Mouse (Mus musculus) heart, embryonic 13.5 days (tissue): Measurements from ENCODE around the gene Nr4a3. TPM values are rescaled to one million over a fixed set of nuclear protein-coding genes. Genes with fewer than 3 reads are reported as not detected.

Experiments used
- ATAC-seq: fragments of 200-750 bp; cut with Nextera tagmentation; 2 replicates; pipeline ENCODE4 v1.8.0; 2017; ENCODE audit warnings: moderate TSS enrichment; ENCODE audit not compliant: insufficient number of reproducible peaks, low FRiP score, low TSS enrichment; ENCODE audit errors: extremely low read depth
- H3K27ac ChIP-seq: fragments of 300-500 bp; sonication (generic); replicated peaks from 2 replicates; pipeline ENCODE4 v1.5.1; 2015; ENCODE audit warnings: moderate library complexity, mild to moderate bottlenecking, inconsistent platforms
- H3K27me3 ChIP-seq: fragments of 300-500 bp; sonication (generic); replicated peaks from 2 replicates; pipeline ENCODE4 v1.6.1; 2015; ENCODE audit warnings: mild to moderate bottlenecking, inconsistent platforms
- H3K36me3 ChIP-seq: fragments of 300-500 bp; sonication (generic); 2 replicates; pipeline ENCODE4 v1.6.1; 2015; ENCODE audit warnings: mild to moderate bottlenecking, inconsistent platforms
- H3K4me1 ChIP-seq: fragments of 300-500 bp; sonication (generic); 2 replicates; pipeline ENCODE4 v1.6.1; 2015; ENCODE audit warnings: inconsistent platforms
- H3K4me2 ChIP-seq: fragments of 300-500 bp; sonication (generic); 2 replicates; pipeline ENCODE4 v1.6.1; 2015; ENCODE audit warnings: inconsistent platforms, mild to moderate bottlenecking, moderate library complexity
- H3K4me3 ChIP-seq: fragments of 300-500 bp; sonication (generic); 2 replicates; pipeline ENCODE4 v1.5.1; 2015; ENCODE audit warnings: moderate library complexity, mild to moderate bottlenecking, inconsistent platforms
- H3K9ac ChIP-seq: fragments of 300-500 bp; sonication (generic); 2 replicates; pipeline ENCODE4 v1.6.1; 2015; ENCODE audit warnings: inconsistent platforms, mild to moderate bottlenecking, moderate library complexity
- H3K9me3 ChIP-seq: fragments of 300-500 bp; sonication (generic); 2 replicates; pipeline ENCODE4 v1.6.1; 2016; ENCODE audit warnings: inconsistent platforms
- WGBS: fragments of 180-500 bp; shearing (Covaris S2); methylation state at CpG from one replicate; pipeline ENCODE4 v1.1.7; 2015; ENCODE audit warnings: mixed read lengths; 5-methylcytosine and 5-hydroxymethylcytosine counted together
- polyA plus RNA-seq: library from polyadenylated mRNA; unstranded; fragments of >200 nt; fragmentation: Nextera tagmentation; extraction: Ambion mirVana; gene quantifications from 2 replicates; pipeline ENCODE4 v1.2.1, GENCODE M21; 2015

The Nr4a3 gene
- polyA plus RNA-seq, 1 experiment from 2014 or later = 0.28 TPM

DNA sequence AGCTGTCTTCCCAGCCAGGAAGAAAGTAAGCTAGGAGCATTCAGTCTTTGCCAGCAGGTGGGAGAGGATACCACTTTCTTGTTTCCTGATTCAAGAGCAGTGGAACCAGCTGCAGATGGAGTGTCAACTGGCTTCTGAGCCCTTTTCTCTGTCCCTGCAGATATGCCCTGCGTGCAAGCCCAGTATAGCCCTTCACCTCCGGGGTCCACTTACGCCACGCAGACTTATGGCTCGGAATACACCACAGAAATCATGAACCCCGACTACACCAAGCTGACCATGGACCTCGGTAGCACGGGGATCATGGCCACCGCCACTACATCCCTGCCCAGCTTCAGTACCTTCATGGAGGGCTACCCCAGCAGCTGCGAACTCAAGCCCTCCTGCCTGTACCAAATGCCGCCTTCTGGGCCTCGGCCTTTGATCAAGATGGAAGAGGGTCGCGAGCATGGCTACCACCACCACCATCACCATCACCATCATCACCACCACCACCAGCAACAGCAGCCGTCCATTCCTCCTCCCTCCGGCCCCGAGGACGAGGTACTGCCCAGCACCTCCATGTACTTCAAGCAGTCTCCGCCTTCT lies 6.2 kb downstream of the Nr4a3 start:
- H3K27me3 ChIP-seq = peaks cover 92% of the 10 kb centered on the region
- H3K4me2 ChIP-seq = peak overlapping the region; percentile 85
- peak overlapping the region; percentile 57 for H3K4me3 ChIP-seq
- WGBS = 11% methylated on average over 19 of the region's 19 CpGs
- peak overlapping the region; percentile 75 for H3K9ac ChIP-seq
- H3K9me3 ChIP-seq = no peaks in the 10 kb centered on the region
- H3K27ac ChIP-seq = no peak overlapping the region
- ATAC-seq = no peak
- H3K4me1 ChIP-seq = peaks cover 33% of the 10 kb centered on the region
- no peaks in the 10 kb centered on the region for H3K36me3 ChIP-seq

GRCm38 (mm10) chr4:48051674-48052121 lies 6.7 kb downstream of the Nr4a3 start:
- H3K27ac ChIP-seq = no peak overlapping the region
- peaks cover 28% of the 10 kb centered on the region for H3K4me1 ChIP-seq
- H3K36me3 ChIP-seq = no peaks in the 10 kb centered on the region
- peak overlapping the region; percentile 85 for H3K4me2 ChIP-seq
- under 1% methylated on average over 37 of the region's 37 CpGs for WGBS
- H3K4me3 ChIP-seq = peak overlapping the region; percentile 57
- peak overlapping the region; percentile 75 for H3K9ac ChIP-seq
- no peak for ATAC-seq
- peaks cover 92% of the 10 kb centered on the region for H3K27me3 ChIP-seq
- no peaks in the 10 kb centered on the region for H3K9me3 ChIP-seq

DNA sequence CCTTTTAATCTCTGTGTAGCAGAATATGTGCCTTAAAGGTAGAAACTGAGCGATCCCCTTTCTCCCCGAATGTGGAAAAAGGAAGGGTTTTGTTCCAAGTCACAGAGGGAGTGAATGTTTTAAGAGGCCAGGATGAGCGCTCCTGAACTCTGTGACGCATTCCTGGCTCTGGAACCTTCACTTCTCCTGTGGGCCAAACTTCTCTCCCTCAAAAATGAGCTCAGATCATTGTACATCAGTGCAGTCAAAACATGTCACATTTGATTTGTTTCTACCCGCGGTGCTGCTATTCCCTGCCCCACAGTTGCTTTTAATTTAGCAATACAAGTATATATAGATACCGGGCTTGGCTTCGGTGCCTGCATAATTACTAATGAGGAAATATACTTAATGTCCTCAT lies 16.8 kb downstream of the Nr4a3 start:
- 75% methylated on average over 8 of the region's 8 CpGs for WGBS
- no peaks in the 10 kb centered on the region for H3K4me1 ChIP-seq
- no peak overlapping the region for H3K9ac ChIP-seq
- H3K4me2 ChIP-seq = no peak overlapping the region
- H3K9me3 ChIP-seq = no peaks in the 10 kb centered on the region
- no peak for ATAC-seq
- H3K27ac ChIP-seq = no peak overlapping the region
- H3K36me3 ChIP-seq = no peaks in the 10 kb centered on the region
- no peak overlapping the region for H3K4me3 ChIP-seq
- H3K27me3 ChIP-seq = peaks cover 12% of the 10 kb centered on the region

- Histone ChIP-seq H3K4me2 (no peak overlapping the region), H3K27me3 (0 out of 2 replicates have a peak, but pooled peaks cover 8% of the 10 kb centered on the region), H3K36me3 (no peaks in the 10 kb centered on the region), H3K9ac (no peak overlapping the region), H3K9me3 (no peaks in the 10 kb centered on the region), H3K27ac (no peak overlapping the region), H3K4me1 (no peaks in the 10 kb centered on the region), H3K4me3 (no peak overlapping the region)
- ATAC-seq = no peak
- WGBS = 64% methylated on average over 4 of the region's 4 CpGs
These were observed 19.4 kb downstream of the Nr4a3 start for GRCm38 (mm10) chr4:48064311-48064710.

GRCm38 (mm10) chr4:48066676-48067075 lies 21.7 kb downstream of the Nr4a3 start:
- Histone ChIP-seq H3K4me2 (no peak overlapping the region), H3K9me3 (no peaks in the 10 kb centered on the region), H3K27me3 (0 out of 2 replicates have a peak, but pooled peaks cover 8% of the 10 kb centered on the region), H3K4me1 (no peaks in the 10 kb centered on the region), H3K36me3 (no peaks in the 10 kb centered on the region), H3K4me3 (no peak overlapping the region), H3K9ac (no peak overlapping the region), H3K27ac (no peak overlapping the region)
- no peak for ATAC-seq
- 76% methylated on average over 2 of the region's 2 CpGs for WGBS

DNA sequence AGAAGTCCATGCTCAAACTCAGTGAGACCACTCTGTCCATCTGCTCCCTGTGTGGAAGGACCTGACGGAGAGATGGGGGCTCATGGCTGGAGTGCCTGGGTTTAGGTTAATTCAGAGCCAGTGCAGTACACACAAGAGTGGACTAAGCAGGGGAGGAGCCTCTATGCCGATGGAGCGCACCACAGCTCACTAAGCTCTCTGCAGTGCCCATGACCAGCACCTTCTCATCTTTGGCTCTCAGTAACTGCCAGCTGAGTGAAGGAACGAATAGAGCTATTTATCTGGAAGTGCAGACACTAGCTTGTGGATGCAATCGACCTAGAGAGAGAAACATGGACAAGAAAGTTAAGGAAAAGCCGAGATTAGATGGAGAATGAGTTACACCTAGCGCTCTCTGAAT lies 24.2 kb downstream of the Nr4a3 start:
- Histone ChIP-seq H3K4me1 (no peaks in the 10 kb centered on the region), H3K36me3 (no peaks in the 10 kb centered on the region), H3K4me2 (no peak overlapping the region), H3K27ac (no peak overlapping the region), H3K9me3 (no peaks in the 10 kb centered on the region), H3K4me3 (no peak overlapping the region), H3K27me3 (0 out of 2 replicates have a peak, but pooled peaks cover 2% of the 10 kb centered on the region), H3K9ac (no peak overlapping the region)
- WGBS = 69% methylated on average over 7 of the region's 7 CpGs
- ATAC-seq = no peak

- Histone ChIP-seq H3K9me3 (no peaks in the 10 kb centered on the region), H3K9ac (no peak overlapping the region), H3K4me1 (peaks cover 6% of the 10 kb centered on the region), H3K27me3 (0 out of 2 replicates have a peak, but pooled peaks cover 2% of the 10 kb centered on the region), H3K27ac (no peak overlapping the region), H3K4me2 (no peak overlapping the region), H3K36me3 (no peaks in the 10 kb centered on the region), H3K4me3 (no peak overlapping the region)
- ATAC-seq = no peak
- 62% methylated on average over 3 of the region's 3 CpGs for WGBS
These were observed 27.1 kb downstream of the Nr4a3 start for GRCm38 (mm10) chr4:48072006-48072405.

DNA sequence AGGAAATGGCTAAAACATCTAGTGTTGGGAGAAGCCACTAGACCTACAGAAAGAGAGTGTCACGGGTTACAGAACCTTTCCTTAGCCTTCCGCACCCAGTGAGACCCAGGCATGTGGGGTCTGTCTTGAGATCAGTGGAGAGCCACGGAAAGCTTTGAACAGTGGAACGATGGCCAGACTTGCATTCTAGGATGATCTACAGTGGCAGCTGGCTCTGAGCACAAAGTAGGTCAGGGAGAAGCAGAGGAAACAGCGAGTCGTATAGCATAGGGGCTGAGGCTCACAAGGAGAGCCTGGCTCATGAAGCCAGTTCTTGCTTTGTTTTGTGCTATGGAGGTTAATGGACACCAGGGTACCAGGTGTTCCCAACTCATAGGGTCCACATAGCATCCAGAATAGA lies 28.4 kb downstream of the Nr4a3 start:
- WGBS = 82% methylated on average over 6 of the region's 6 CpGs
- ATAC-seq = no peak

GRCm38 (mm10) chr4:48074451-48075240 lies 29.7 kb downstream of the Nr4a3 start:
- Histone ChIP-seq H3K36me3 (no peaks in the 10 kb centered on the region), H3K27ac (no peak overlapping the region), H3K4me3 (no peak overlapping the region), H3K4me2 (no peak overlapping the region), H3K27me3 (peaks cover 5% of the 10 kb centered on the region; the same call in 1 of the 2 replicates), H3K9me3 (no peaks in the 10 kb centered on the region), H3K4me1 (peaks cover 22% of the 10 kb centered on the region), H3K9ac (no peak overlapping the region)
- no peak for ATAC-seq
- 72% methylated on average over 5 of the region's 5 CpGs for WGBS

More for the DNA sequence above, 28.4 kb downstream of the Nr4a3 start:
- Histone ChIP-seq H3K4me1 (peaks cover 19% of the 10 kb centered on the region), H3K27me3 (no peaks in the 10 kb centered on the region), H3K9me3 (no peaks in the 10 kb centered on the region), H3K27ac (no peak overlapping the region), H3K9ac (no peak overlapping the region), H3K4me3 (no peak overlapping the region), H3K36me3 (no peaks in the 10 kb centered on the region), H3K4me2 (no peak overlapping the region)

GRCm38 (mm10) chr4:48076693-48077471 lies 31.9 kb downstream of the Nr4a3 start:
- Histone ChIP-seq H3K4me3 (no peak overlapping the region), H3K36me3 (no peaks in the 10 kb centered on the region), H3K9me3 (no peaks in the 10 kb centered on the region), H3K27ac (no peak overlapping the region), H3K4me1 (peaks cover 22% of the 10 kb centered on the region), H3K4me2 (no peak overlapping the region), H3K9ac (no peak overlapping the region), H3K27me3 (peaks cover 5% of the 10 kb centered on the region; the same call in 1 of the 2 replicates)
- WGBS = 63% methylated on average over 13 of the region's 13 CpGs
- ATAC-seq = 0 out of 2 replicates have a peak, but pooled peaks have one; percentile 32

- peak overlapping the region; percentile 25 for H3K4me2 ChIP-seq
- WGBS = 10% methylated on average over 4 of the region's 4 CpGs
- peaks cover 5% of the 10 kb centered on the region; the same call in 1 of the 2 replicates for H3K27me3 ChIP-seq
These were observed 33.3 kb downstream of the Nr4a3 start for GRCm38 (mm10) chr4:48078213-48078612.

More at GRCm38 (mm10) chr4:48078213-48078612, 33.3 kb downstream of the Nr4a3 start:
- no peaks in the 10 kb centered on the region for H3K36me3 ChIP-seq
- no peak overlapping the region for H3K9ac ChIP-seq
- no peak overlapping the region for H3K27ac ChIP-seq
- H3K4me3 ChIP-seq = no peak overlapping the region
- no peak for ATAC-seq
- H3K9me3 ChIP-seq = no peaks in the 10 kb centered on the region
- peaks cover 22% of the 10 kb centered on the region for H3K4me1 ChIP-seq
